Mouse (Mus musculus) G1E (cell line): ENCODE measurements around the gene Sdhd. TPM values are rescaled to one million over a fixed set of nuclear protein-coding genes. Genes with fewer than 3 reads are reported as not detected.

ENCODE experiments used
- ATAC-seq: 2 replicates; pipeline ENCODE4 v1.8.0; 2016; ENCODE audit warnings: mild to moderate bottlenecking; ENCODE audit not compliant: insufficient number of reproducible peaks, poor library complexity, low FRiP score, severe bottlenecking; ENCODE audit errors: extremely low read depth
- DNase-seq: peaks from one replicate; pipeline ENCODE4 v3.0.0; 2012; ENCODE audit warnings: low spot score
- H3K27me3 ChIP-seq: 2 replicates; pipeline ENCODE4 v1.6.1; 2012; ENCODE audit warnings: mild to moderate bottlenecking, low read length, inconsistent platforms; ENCODE audit not compliant: insufficient read depth
- H3K36me3 ChIP-seq: replicated peaks from 2 replicates; pipeline ENCODE3; 2012; ENCODE audit warnings: mild to moderate bottlenecking, inconsistent platforms
- H3K4me1 ChIP-seq: 2 replicates; pipeline ENCODE4 v1.6.1; 2012; ENCODE audit warnings: low read depth, low read length, inconsistent platforms, mixed read lengths; ENCODE audit not compliant: insufficient read depth
- H3K4me3 ChIP-seq: 2 replicates; pipeline ENCODE4 v1.5.1; 2012; ENCODE audit warnings: low read depth, mild to moderate bottlenecking, inconsistent platforms, low read length, moderate library complexity, mixed read lengths
- H3K9me3 ChIP-seq: replicated peaks from 2 replicates; pipeline ENCODE4 v1.6.1; 2012; ENCODE audit warnings: inconsistent platforms
- CTCF ChIP-seq: IDR thresholded peaks from 2 replicates; pipeline ENCODE4 v1.5.1; 2012; ENCODE audit warnings: low read depth, low read length, inconsistent platforms, mixed read lengths
- GATA1 ChIP-seq: IDR thresholded peaks from 2 replicates; pipeline ENCODE4 v1.6.1; 2012; ENCODE audit warnings: borderline replicate concordance, low read length, inconsistent platforms, mixed read lengths
- GATA2 ChIP-seq: IDR thresholded peaks from 2 replicates; pipeline ENCODE4 v1.6.1; 2012; ENCODE audit warnings: low read depth, low read length, inconsistent platforms, borderline replicate concordance
- POLR2AphosphoS5 ChIP-seq: IDR thresholded peaks from 2 replicates; pipeline ENCODE4 v1.6.1; 2012; ENCODE audit warnings: low read depth, low read length, inconsistent platforms; ENCODE audit not compliant: insufficient replicate concordance
- TAL1 ChIP-seq: conservative IDR thresholded peaks from 2 replicates; pipeline ENCODE4 v1.6.1; 2012; ENCODE audit warnings: low read depth, low read length, inconsistent platforms, mixed read lengths
- polyA plus RNA-seq: library from polyadenylated mRNA; stranded (reverse); fragments of >175 nt; gene quantifications from 2 replicates; pipeline ENCODE4 v1.2.3, GENCODE M21; 2012
- total RNA-seq, 2 experiments: library from RNA; stranded (forward) in 1 of 2; stranded (reverse) in 1 of 2; fragments of 200-1000 nt in 1 of 2; fragments of >200 nt in 1 of 2; fragmentation: Nextera tagmentation in 1 of 2; gene quantifications; 2 replicates each; pipeline ENCODE4 v1.2.3; 2014 to 2017

Sdhd gene
- total and polyA plus RNA-seq, 3 experiments = 45.2 to 267 (median 109) TPM

DNA sequence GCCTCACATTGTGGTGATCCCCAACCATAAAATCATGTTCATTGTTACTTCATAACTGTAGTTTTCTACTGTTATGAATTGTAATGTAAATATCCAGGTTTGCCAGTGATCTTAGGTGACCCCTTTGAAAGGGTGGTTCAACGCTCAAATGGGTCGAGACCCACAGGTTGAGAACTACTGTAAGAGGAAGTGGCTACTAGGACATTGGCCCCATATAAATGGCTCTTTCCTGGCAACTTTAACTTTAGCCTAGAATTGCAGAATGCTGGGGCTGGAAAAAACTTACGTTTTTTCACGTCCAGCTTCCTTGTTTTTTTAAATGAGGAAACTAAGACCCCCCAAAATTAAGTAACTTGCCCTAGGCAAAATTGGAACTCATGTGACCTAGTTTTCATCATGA is 36.2 kb downstream of the Sdhd start:
- Histone ChIP-seq H3K9me3 (no peaks in the 10 kb centered on the region), H3K4me1 (no peaks in the 10 kb centered on the region), H3K36me3 (no peaks in the 10 kb centered on the region), H3K27me3 (peaks cover 10% of the 10 kb centered on the region; the same call in 1 of the 2 replicates), H3K4me3 (no peak overlapping the region)
- ATAC-seq (no peak), DNase-seq (no peak)
- TF ChIP-seq POLR2AphosphoS5 = no peak
- TF ChIP-seq CTCF = no peak
- no peak for TF ChIP-seq GATA1
- no peak for TF ChIP-seq GATA2
- TF ChIP-seq TAL1 = no peak

DNA sequence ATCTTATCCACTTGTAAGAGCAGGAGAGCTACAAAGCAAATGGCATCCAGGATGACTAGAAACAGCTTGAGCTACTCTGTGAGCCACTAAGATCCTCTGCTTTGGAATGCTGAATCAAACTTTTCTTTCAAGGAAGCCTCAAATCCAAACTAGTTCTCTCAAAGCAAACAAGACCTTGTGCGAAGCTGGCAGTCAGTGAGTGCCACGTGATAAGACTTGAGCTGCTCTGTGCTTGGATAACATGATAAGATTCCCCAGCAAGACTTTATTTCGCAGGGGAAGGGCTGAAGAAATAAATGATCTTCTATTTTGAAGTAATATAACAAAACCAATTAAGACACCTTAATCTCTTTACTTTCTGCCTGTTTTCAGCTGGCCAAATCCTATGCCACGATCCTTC is 37.7 kb downstream of the Sdhd start:
- Histone ChIP-seq H3K4me3 (no peak overlapping the region), H3K4me1 (no peaks in the 10 kb centered on the region), H3K27me3 (peaks cover 15% of the 10 kb centered on the region; the same call in 1 of the 2 replicates), H3K9me3 (no peaks in the 10 kb centered on the region), H3K36me3 (no peaks in the 10 kb centered on the region)
- DNase-seq (no peak), ATAC-seq (no peak)
- TF ChIP-seq TAL1 (no peak), CTCF (no peak), POLR2AphosphoS5 (no peak), GATA2 (no peak), GATA1 (no peak)

DNA sequence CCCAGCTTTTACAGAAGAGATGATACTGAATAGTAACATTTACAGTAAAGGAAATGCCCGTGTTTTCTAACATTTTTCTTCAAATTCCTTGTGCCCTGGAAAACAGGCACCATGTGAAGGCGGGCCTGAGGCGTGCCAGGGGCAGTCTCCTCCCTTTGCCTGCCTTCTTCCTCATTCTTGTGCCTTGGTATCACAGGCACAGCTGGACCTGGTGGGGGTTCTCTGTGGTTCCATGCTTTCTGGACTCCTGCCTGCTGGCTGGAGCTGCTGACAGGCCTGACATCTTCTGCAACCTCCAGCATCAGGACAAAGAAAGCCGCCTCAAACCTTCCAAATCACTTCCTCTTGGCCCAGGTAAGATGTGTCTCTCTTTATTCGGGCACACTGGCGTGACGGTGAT is 38.4 kb downstream of the Sdhd start:
- TF ChIP-seq CTCF (no peak), TAL1 (no peak), GATA1 (no peak), POLR2AphosphoS5 (no peak), GATA2 (no peak)
- no peak for ATAC-seq
- Histone ChIP-seq H3K36me3 (no peaks in the 10 kb centered on the region), H3K4me3 (no peak overlapping the region), H3K4me1 (no peaks in the 10 kb centered on the region), H3K27me3 (peaks cover 18% of the 10 kb centered on the region; the same call in 1 of the 2 replicates), H3K9me3 (no peaks in the 10 kb centered on the region)
- DNase-seq = no peak

DNA sequence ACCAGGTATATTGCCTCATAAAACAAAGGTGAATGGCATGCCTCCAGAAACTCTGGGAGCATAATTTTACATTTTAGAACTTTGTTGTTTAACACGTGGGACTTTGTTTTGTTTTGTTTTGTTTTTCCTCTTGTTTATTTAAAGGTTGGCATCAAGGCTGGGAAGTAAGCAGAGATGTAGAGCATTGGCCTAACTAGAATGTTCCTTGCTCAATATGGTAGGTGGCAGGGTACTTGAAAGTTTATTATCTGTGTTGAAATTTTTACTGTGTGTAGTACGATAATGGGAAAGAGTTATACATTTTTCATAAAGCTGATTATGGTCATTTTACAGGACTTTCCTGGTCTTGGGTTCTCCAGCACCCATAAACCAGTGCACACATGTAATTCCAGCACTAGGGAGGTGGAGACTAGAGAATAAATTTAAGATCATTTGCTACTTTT is 41.7 kb downstream of the Sdhd start:
- no peak overlapping the region for H3K4me3 ChIP-seq
- no peak for DNase-seq
- no peak for ATAC-seq
- H3K9me3 ChIP-seq = no peaks in the 10 kb centered on the region
- H3K36me3 ChIP-seq = no peaks in the 10 kb centered on the region
- H3K4me1 ChIP-seq = no peaks in the 10 kb centered on the region
- TF ChIP-seq GATA1 (no peak), CTCF (no peak), POLR2AphosphoS5 (no peak)
- peaks cover 12% of the 10 kb centered on the region; the same call in 1 of the 2 replicates for H3K27me3 ChIP-seq

DNA sequence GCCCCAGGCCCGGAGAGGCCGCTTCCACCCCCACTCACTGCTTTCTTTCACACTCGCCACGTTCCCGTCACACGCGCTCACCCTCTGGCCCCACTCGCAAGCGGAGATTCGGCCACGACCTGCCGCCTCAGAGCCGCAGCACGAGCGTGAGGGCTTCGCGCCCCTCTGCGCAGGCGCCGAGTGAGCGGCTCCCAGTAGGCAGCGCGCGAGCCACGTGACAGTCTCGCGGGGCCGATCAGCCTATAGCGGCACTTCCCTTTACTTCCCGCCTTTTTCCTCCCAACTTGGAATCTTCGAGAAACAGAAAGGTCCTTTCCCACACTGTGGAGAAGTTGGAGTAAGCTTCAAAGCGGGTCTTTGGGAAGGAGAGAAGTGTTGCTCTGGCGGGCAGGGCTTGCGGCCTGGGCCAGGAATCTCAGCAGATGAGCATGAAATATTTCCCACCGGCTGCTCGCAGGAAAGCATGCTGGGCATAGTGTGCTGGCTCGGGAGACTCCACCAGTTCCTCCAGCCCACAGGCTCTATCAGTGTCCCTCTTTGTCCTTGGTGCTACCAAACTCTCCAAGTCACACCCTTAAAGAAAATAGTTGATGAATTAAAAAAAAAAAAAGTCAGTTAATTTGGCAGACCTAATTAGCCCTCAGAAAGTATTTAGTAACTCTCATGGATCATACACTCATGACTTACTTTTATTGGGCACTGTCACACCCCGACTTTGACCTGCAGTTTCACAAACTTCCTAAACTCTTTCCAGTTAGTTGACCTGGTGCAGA is 42.3 kb downstream of the Sdhd start, which contains the start of gene Tex12:
Gene Tex12, minus strand, starts transcription at position 181 of the 773 bp plus-strand sequence.
- Histone ChIP-seq H3K36me3 (no peaks in the 10 kb centered on the region), H3K4me3 (no peak within 1 kb of the TSS), H3K4me1 (no peaks in the 10 kb centered on the region), H3K27me3 (peaks cover 12% of the 10 kb centered on the region; the same call in 1 of the 2 replicates), H3K9me3 (no peaks in the 10 kb centered on the region)
- DNase-seq (no peak), ATAC-seq (no peak)
- no peak for TF ChIP-seq POLR2AphosphoS5
- TF ChIP-seq TAL1 = no peak
- TF ChIP-seq CTCF = no peak
- no peak for TF ChIP-seq GATA1
- TF ChIP-seq GATA2 = no peak

DNA sequence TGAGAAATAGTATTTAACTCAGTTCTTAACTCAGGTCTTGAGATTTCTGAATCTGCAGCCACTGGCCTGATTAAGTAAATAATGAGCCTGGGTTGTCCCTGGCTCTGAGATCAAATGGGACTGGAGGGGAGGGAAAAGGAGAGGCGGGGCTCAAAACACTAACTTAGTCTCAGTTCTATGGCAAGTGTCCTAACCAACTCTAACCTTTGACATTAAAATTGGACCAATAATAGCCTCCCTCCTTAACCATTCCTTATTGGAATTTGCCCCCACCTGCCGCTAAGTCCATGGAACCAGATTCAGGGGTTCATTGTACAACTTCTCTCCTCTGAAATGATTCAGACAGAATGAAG is 48.5 kb downstream of the Sdhd start, which contains the start of gene Bco2:
Gene Bco2, minus strand, starts transcription at position 88 of the 353 bp plus-strand sequence.
- TF ChIP-seq POLR2AphosphoS5 (no peak), CTCF (no peak), GATA2 (no peak), TAL1 (no peak)
- H3K4me1 ChIP-seq = no peaks in the 10 kb centered on the region
- no peak for ATAC-seq
- H3K36me3 ChIP-seq = no peaks in the 10 kb centered on the region
- H3K4me3 ChIP-seq = no peak within 1 kb of the TSS
- H3K27me3 ChIP-seq = peaks cover 12% of the 10 kb centered on the region; the same call in 1 of the 2 replicates
- DNase-seq = no peak
- H3K9me3 ChIP-seq = no peaks in the 10 kb centered on the region
